Comparison of ENCODE assay signal across 16 mouse cellular contexts in genomic region chr8:94444480-94444879, GRCm38 (mm10). TPM values are rescaled to one million over a fixed set of nuclear protein-coding genes. Genes with fewer than 3 reads are reported as not detected.
"Had no signal": no experiment of that assay in that cellular context is flagged by ENCODE, and none has a peak within 500 bp of the region (broad histone marks: within the 10 kb centered on the region; RNA-seq: fewer than 3 reads in every experiment).

No protein-coding gene starts in this region.

- H3K4me2 ChIP-seq: lung, embryonic 14.5 days; midbrain, embryonic 11.5 days; midbrain, embryonic 13.5 days; midbrain, embryonic 15.5 days; neural tube, embryonic 12.5 days had no signal

- H3K9me3 ChIP-seq: midbrain, embryonic 13.5 days; midbrain, embryonic 15.5 days; neural tube, embryonic 12.5 days had no signal

- H3K4me1 ChIP-seq: midbrain, embryonic 13.5 days; midbrain, embryonic 15.5 days; neural tube, embryonic 12.5 days had no signal

- H3K27ac ChIP-seq: midbrain, embryonic 13.5 days; midbrain, embryonic 15.5 days; neural tube, embryonic 12.5 days had no signal

- DNase-seq: lung, adult 18-20 months; lung, embryonic 14.5 days; lung, postnatal 10 days; lung, postnatal 4 days; retina, postnatal 1 day; right cerebral cortex, adult 18-20 months; right cerebral cortex, postnatal 25 days; right cerebral cortex, postnatal 4 days; spleen, adult 18-20 months; thymus, adult 2 months; thymus, postnatal 25 days; thymus, postnatal 4 days had no signal

- H3K9ac ChIP-seq: lung, embryonic 14.5 days; midbrain, embryonic 13.5 days; midbrain, embryonic 15.5 days; neural tube, embryonic 12.5 days had no signal

- H3K27me3 ChIP-seq: midbrain, embryonic 13.5 days; midbrain, embryonic 15.5 days; neural tube, embryonic 12.5 days had no signal

- H3K36me3 ChIP-seq: midbrain, embryonic 13.5 days; midbrain, embryonic 15.5 days; neural tube, embryonic 12.5 days had no signal

- ATAC-seq: midbrain, embryonic 13.5 days; midbrain, embryonic 15.5 days had no signal

- H3K4me3 ChIP-seq: midbrain, embryonic 13.5 days; midbrain, embryonic 15.5 days; neural tube, embryonic 12.5 days had no signal

RNA-seq across cellular contexts. Expression of gene Nlrc5, which starts 10.3 kb away (rescaled TPM):
- polyA plus RNA-seq: midbrain, embryonic 11.5 days had no signal
